Comparison of ENCODE assay signal across 28 mouse cellular contexts in genomic region chr13:79047240-79047639, GRCm38 (mm10).
DNase-seq lines count a peak whose midpoint lies in the region; ATAC-seq and TF ChIP-seq lines count a peak whose summit lies in the region.
"Had no signal": no experiment of that assay in that cellular context is flagged by ENCODE, and none has a peak within 500 bp of the region (broad histone marks: within the 10 kb centered on the region; RNA-seq: fewer than 3 reads in every experiment).

No protein-coding gene starts in this region.

- H3K4me3 ChIP-seq in forebrain, embryonic 16.5 days (replicated peaks; ENCODE audit: low read length), result no peak overlapping the region
- no peak overlapping the region for H3K4me3 ChIP-seq in forebrain, embryonic 11.5 days (ENCODE audit: low read depth, low read length)
- H3K4me3 ChIP-seq in midbrain, embryonic 15.5 days, result no peak overlapping the region
- no peak overlapping the region for H3K4me3 ChIP-seq in midbrain, postnatal 0 days (ENCODE audit: low read depth, low read length)
- H3K4me3 ChIP-seq: embryonic facial prominence, embryonic 10.5 days; embryonic facial prominence, embryonic 13.5 days; erythroblast, embryonic 14.5 days; gastrocnemius, adult 2 months; heart, embryonic 10.5 days; heart, embryonic 13.5 days had no signal

- no peak for TF ChIP-seq CTCF in midbrain, postnatal 0 days (IDR thresholded peaks at IDR 0.05)

- no peak overlapping the region for H3K27ac ChIP-seq in forebrain, embryonic 16.5 days (ENCODE audit: low read length)
- no peak overlapping the region for H3K27ac ChIP-seq in forebrain, embryonic 11.5 days (ENCODE audit: low read depth, low read length)
- H3K27ac ChIP-seq in midbrain, embryonic 15.5 days, result no peak overlapping the region
- H3K27ac ChIP-seq in midbrain, postnatal 0 days (ENCODE audit: low read depth, low read length), result no peak overlapping the region
- H3K27ac ChIP-seq: embryonic facial prominence, embryonic 10.5 days; embryonic facial prominence, embryonic 13.5 days; gastrocnemius, adult 2 months; heart, embryonic 10.5 days; heart, embryonic 13.5 days; hindbrain, embryonic 14.5 days; hindbrain, postnatal 0 days had no signal

- DNase-seq in forebrain, embryonic 11.5 days (ENCODE audit: low spot score), result no peak
- DNase-seq in midbrain, postnatal 0 days (ENCODE audit: low spot score), result no peak
- DNase-seq in retina, embryonic 14.5 days (ENCODE audit: low spot score), result peak; percentile 3
- no peak for DNase-seq in heart, adult 8-10 months (ENCODE audit: low spot score)
- DNase-seq: adrenal gland, adult 2 months; adrenal gland, postnatal 14 days; cerebellum, adult 11-12 months; cerebellum, adult 8-10 months; cerebellum, postnatal 10 days; cerebellum, postnatal 36 days; embryo, embryonic 11 days; gastrocnemius, adult 2 months; gastrocnemius, postnatal 25 days; heart, adult 18-20 months; heart, postnatal 14 days; heart, postnatal 4 days had no signal

- 0 out of 2 replicates have a peak, but pooled peaks cover 3% of the 10 kb centered on the region for H3K4me1 ChIP-seq in forebrain, embryonic 16.5 days (replicated peaks; ENCODE audit: control insufficient read depth, insufficient read depth, low read length)
- no peaks in the 10 kb centered on the region for H3K4me1 ChIP-seq in forebrain, embryonic 11.5 days (replicated peaks; ENCODE audit: control insufficient read depth, insufficient read depth, low read length)
- no peaks in the 10 kb centered on the region for H3K4me1 ChIP-seq in midbrain, embryonic 15.5 days
- no peaks in the 10 kb centered on the region for H3K4me1 ChIP-seq in midbrain, postnatal 0 days (ENCODE audit: insufficient read depth, low read length)
- H3K4me1 ChIP-seq: embryonic facial prominence, embryonic 13.5 days; heart, embryonic 10.5 days; heart, embryonic 13.5 days had no signal

- H3K9me3 ChIP-seq in forebrain, embryonic 16.5 days (ENCODE audit: control insufficient read depth, low read length), result no peaks in the 10 kb centered on the region
- no peaks in the 10 kb centered on the region for H3K9me3 ChIP-seq in forebrain, embryonic 11.5 days (ENCODE audit: control insufficient read depth, low read length)
- H3K9me3 ChIP-seq in midbrain, embryonic 15.5 days, result no peaks in the 10 kb centered on the region
- no peaks in the 10 kb centered on the region for H3K9me3 ChIP-seq in midbrain, postnatal 0 days (ENCODE audit: low read length)
- H3K9me3 ChIP-seq: embryonic facial prominence, embryonic 10.5 days; embryonic facial prominence, embryonic 13.5 days; heart, embryonic 10.5 days; heart, embryonic 13.5 days had no signal

- no peaks in the 10 kb centered on the region for H3K27me3 ChIP-seq in forebrain, embryonic 16.5 days (replicated peaks; ENCODE audit: control insufficient read depth, insufficient read depth, low read length)
- H3K27me3 ChIP-seq in forebrain, embryonic 11.5 days (ENCODE audit: control insufficient read depth, insufficient read depth, low read length), result no peaks in the 10 kb centered on the region
- H3K27me3 ChIP-seq in midbrain, embryonic 15.5 days (replicated peaks), result no peaks in the 10 kb centered on the region
- no peaks in the 10 kb centered on the region for H3K27me3 ChIP-seq in midbrain, postnatal 0 days (ENCODE audit: insufficient read depth, low read length)
- H3K27me3 ChIP-seq: embryonic facial prominence, embryonic 13.5 days; heart, embryonic 13.5 days had no signal

- WGBS in forebrain, embryonic 16.5 days, result 13% methylated on average over 1 of the region's 1 CpGs
- 29% methylated on average over 1 of the region's 1 CpGs for WGBS in forebrain, embryonic 11.5 days
- WGBS in midbrain, embryonic 15.5 days, result 33% methylated on average over 1 of the region's 1 CpGs
- 41% methylated on average over 1 of the region's 1 CpGs for WGBS in midbrain, postnatal 0 days

- no peak overlapping the region for H3K4me2 ChIP-seq in forebrain, embryonic 16.5 days (ENCODE audit: low read length)
- no peak overlapping the region for H3K4me2 ChIP-seq in forebrain, embryonic 11.5 days (ENCODE audit: low read depth, low read length, severe bottlenecking)
- H3K4me2 ChIP-seq in midbrain, embryonic 15.5 days, result no peak overlapping the region
- no peak overlapping the region for H3K4me2 ChIP-seq in midbrain, postnatal 0 days (ENCODE audit: low read depth, low read length, poor library complexity, severe bottlenecking)
- H3K4me2 ChIP-seq: embryonic facial prominence, embryonic 13.5 days; heart, embryonic 13.5 days; hindbrain, embryonic 14.5 days had no signal

- no peak overlapping the region for H3K9ac ChIP-seq in forebrain, embryonic 16.5 days (replicated peaks; ENCODE audit: low read depth, low read length)
- H3K9ac ChIP-seq in forebrain, embryonic 11.5 days (ENCODE audit: low read length), result no peak overlapping the region
- H3K9ac ChIP-seq in midbrain, embryonic 15.5 days, result no peak overlapping the region
- H3K9ac ChIP-seq in midbrain, postnatal 0 days (replicated peaks; ENCODE audit: low read length, poor library complexity, severe bottlenecking), result no peak overlapping the region
- H3K9ac ChIP-seq: embryonic facial prominence, embryonic 13.5 days; heart, embryonic 13.5 days; hindbrain, embryonic 14.5 days had no signal

- H3K36me3 ChIP-seq in forebrain, embryonic 16.5 days (ENCODE audit: control insufficient read depth, insufficient read depth), result no peaks in the 10 kb centered on the region
- no peaks in the 10 kb centered on the region for H3K36me3 ChIP-seq in forebrain, embryonic 11.5 days (ENCODE audit: control insufficient read depth, insufficient read depth, low read length)
- H3K36me3 ChIP-seq in midbrain, embryonic 15.5 days (replicated peaks), result no peaks in the 10 kb centered on the region
- no peaks in the 10 kb centered on the region for H3K36me3 ChIP-seq in midbrain, postnatal 0 days (ENCODE audit: insufficient read depth, low read length)
- H3K36me3 ChIP-seq: embryonic facial prominence, embryonic 10.5 days; embryonic facial prominence, embryonic 13.5 days; heart, embryonic 10.5 days; heart, embryonic 13.5 days had no signal

- peak; percentile 58 for ATAC-seq in forebrain, embryonic 16.5 days
- no peak for ATAC-seq in forebrain, embryonic 11.5 days (replicated peaks; ENCODE audit: low FRiP score)
- ATAC-seq in midbrain, embryonic 15.5 days (replicated peaks), result 0 out of 2 replicates have a peak, but pooled peaks have one; percentile 30
- no peak for ATAC-seq in midbrain, postnatal 0 days (ENCODE audit: low FRiP score)
- ATAC-seq: CD4-positive, CD25-positive, alpha-beta regulatory T cell, adult 4 months; hindbrain, postnatal 0 days; inflammation-experienced regulatory T-cells, adult 6 months; intestine, embryonic 16.5 days had no signal

Comparison
In these comparisons a context has a peak if more than half of its experiments do, and no peak if none do; other contexts are left out.
1. ATAC-seq: peak in forebrain, embryonic 16.5 days (single experiment) and midbrain, embryonic 15.5 days (single experiment); none in forebrain, embryonic 11.5 days (single experiment) and midbrain, postnatal 0 days (single experiment).